Mouse (Mus musculus) kidney, embryonic 16.5 days (tissue): ENCODE data around the gene Kirrel3. TPM values are rescaled to one million over a fixed set of nuclear protein-coding genes. Genes with fewer than 3 reads are reported as not detected.

Experiments used
- ATAC-seq: fragments of 200-750 bp; cut with Nextera tagmentation; 2 replicates; pipeline ENCODE4 v1.8.0; 2017; ENCODE audit warnings: moderate TSS enrichment; ENCODE audit not compliant: low FRiP score, low TSS enrichment
- H3K27ac ChIP-seq: fragments of 300-500 bp; sonication (generic); 2 replicates; pipeline ENCODE4 v1.5.1; 2014; ENCODE audit warnings: low read length
- H3K27me3 ChIP-seq: fragments of 300-500 bp; sonication (generic); 2 replicates; pipeline ENCODE4 v1.6.1; 2014; ENCODE audit warnings: low read length, control low read depth, mixed read lengths; ENCODE audit not compliant: insufficient read depth
- H3K36me3 ChIP-seq: fragments of 300-500 bp; sonication (generic); 2 replicates; pipeline ENCODE4 v1.6.1; 2014; ENCODE audit warnings: low read length, control low read depth, mixed read lengths; ENCODE audit not compliant: insufficient read depth
- H3K4me1 ChIP-seq: fragments of 300-500 bp; sonication (generic); 2 replicates; pipeline ENCODE4 v1.6.1; 2014; ENCODE audit warnings: low read length, control low read depth, mixed read lengths; ENCODE audit not compliant: insufficient read depth
- H3K4me2 ChIP-seq: fragments of 300-500 bp; sonication (generic); replicated peaks from 2 replicates; pipeline ENCODE4 v1.6.1; 2014; ENCODE audit warnings: low read depth, low read length
- H3K4me3 ChIP-seq: fragments of 300-500 bp; sonication (generic); 2 replicates; pipeline ENCODE4 v1.5.1; 2014; ENCODE audit warnings: mild to moderate bottlenecking, low read length
- H3K9ac ChIP-seq: fragments of 300-500 bp; sonication (generic); replicated peaks from 2 replicates; pipeline ENCODE4 v1.6.1; 2014; ENCODE audit warnings: low read length
- H3K9me3 ChIP-seq: fragments of 300-500 bp; sonication (generic); 2 replicates; pipeline ENCODE4 v1.6.1; 2016; ENCODE audit warnings: low read length, control low read depth
- WGBS: fragments of 180-500 bp; shearing (Covaris S2); extraction: QIAGEN DNeasy Blood & Tissue Kit; methylation state at CpG from one replicate; pipeline ENCODE4 v1.1.7; 2014; 5-methylcytosine and 5-hydroxymethylcytosine counted together
- polyA plus RNA-seq: library from polyadenylated mRNA; unstranded; fragments of >200 nt; fragmentation: Nextera tagmentation; extraction: Ambion mirVana; gene quantifications from 2 replicates; pipeline ENCODE4 v1.2.1, GENCODE M21; 2015

Gene Kirrel3
- polyA plus RNA-seq, 1 experiment from 2014 or later = 2.6 TPM

- H3K9me3 ChIP-seq = no peaks in the 10 kb centered on the region
- no peaks in the 10 kb centered on the region for H3K36me3 ChIP-seq
- no peaks in the 10 kb centered on the region for H3K27me3 ChIP-seq
- no peak overlapping the region for H3K9ac ChIP-seq
- 74% methylated on average over 11 of the region's 11 CpGs for WGBS
- H3K4me1 ChIP-seq = no peaks in the 10 kb centered on the region
- no peak overlapping the region for H3K4me2 ChIP-seq
- H3K4me3 ChIP-seq = no peak overlapping the region
- no peak for ATAC-seq
- H3K27ac ChIP-seq = no peak overlapping the region
Observed at GRCm38 (mm10) chr9:34953420-34953819, 467.7 kb downstream of the Kirrel3 start.

- WGBS = 64% methylated on average over 5 of the region's 5 CpGs
- no peaks in the 10 kb centered on the region for H3K27me3 ChIP-seq
- H3K9ac ChIP-seq = no peak overlapping the region
- no peak overlapping the region for H3K4me3 ChIP-seq
- no peaks in the 10 kb centered on the region for H3K36me3 ChIP-seq
- no peak for ATAC-seq
- no peak overlapping the region for H3K4me2 ChIP-seq
- no peak overlapping the region for H3K27ac ChIP-seq
- H3K4me1 ChIP-seq = no peaks in the 10 kb centered on the region
- H3K9me3 ChIP-seq = no peaks in the 10 kb centered on the region
Observed at GRCm38 (mm10) chr9:34954212-34954611, 468.5 kb downstream of the Kirrel3 start.

- Histone ChIP-seq H3K36me3 (no peaks in the 10 kb centered on the region), H3K4me3 (no peak overlapping the region), H3K9me3 (no peaks in the 10 kb centered on the region), H3K27ac (no peak overlapping the region), H3K27me3 (no peaks in the 10 kb centered on the region), H3K4me1 (no peaks in the 10 kb centered on the region), H3K9ac (no peak overlapping the region), H3K4me2 (no peak overlapping the region)
- no peak for ATAC-seq
- WGBS = 43% methylated on average over 3 of the region's 3 CpGs
Observed at GRCm38 (mm10) chr9:34956512-34956911, 470.8 kb downstream of the Kirrel3 start.

GRCm38 (mm10) chr9:34957691-34958090 is 472.0 kb downstream of the Kirrel3 start:
- Histone ChIP-seq H3K27me3 (no peaks in the 10 kb centered on the region), H3K9me3 (no peaks in the 10 kb centered on the region), H3K4me3 (no peak overlapping the region), H3K4me2 (no peak overlapping the region), H3K27ac (no peak overlapping the region), H3K36me3 (no peaks in the 10 kb centered on the region), H3K4me1 (no peaks in the 10 kb centered on the region), H3K9ac (no peak overlapping the region)
- WGBS = 81% methylated on average over 6 of the region's 6 CpGs
- no peak for ATAC-seq

- Histone ChIP-seq H3K9me3 (no peaks in the 10 kb centered on the region), H3K4me3 (no peak overlapping the region), H3K9ac (no peak overlapping the region), H3K4me2 (no peak overlapping the region), H3K27ac (no peak overlapping the region), H3K36me3 (no peaks in the 10 kb centered on the region), H3K4me1 (no peaks in the 10 kb centered on the region), H3K27me3 (no peaks in the 10 kb centered on the region)
- ATAC-seq = no peak
- WGBS = 83% methylated on average over 5 of the region's 5 CpGs
Observed at GRCm38 (mm10) chr9:34958183-34958830, 472.6 kb downstream of the Kirrel3 start.

- 35% methylated on average over 12 of the region's 12 CpGs for WGBS
- H3K4me1 ChIP-seq = no peaks in the 10 kb centered on the region
- no peak overlapping the region for H3K4me2 ChIP-seq
- no peak overlapping the region for H3K4me3 ChIP-seq
- H3K27ac ChIP-seq = no peak overlapping the region
- no peaks in the 10 kb centered on the region for H3K36me3 ChIP-seq
- no peaks in the 10 kb centered on the region for H3K27me3 ChIP-seq
- no peaks in the 10 kb centered on the region for H3K9me3 ChIP-seq
- H3K9ac ChIP-seq = no peak overlapping the region
- no peak for ATAC-seq
Observed at GRCm38 (mm10) chr9:34960736-34961135, 475.0 kb downstream of the Kirrel3 start.

GRCm38 (mm10) chr9:34961171-34961570 is 475.5 kb downstream of the Kirrel3 start:
- Histone ChIP-seq H3K27ac (no peak overlapping the region), H3K36me3 (no peaks in the 10 kb centered on the region), H3K4me2 (no peak overlapping the region), H3K4me3 (no peak overlapping the region), H3K4me1 (no peaks in the 10 kb centered on the region), H3K9me3 (no peaks in the 10 kb centered on the region), H3K27me3 (no peaks in the 10 kb centered on the region), H3K9ac (no peak overlapping the region)
- 54% methylated on average over 14 of the region's 14 CpGs for WGBS
- ATAC-seq = no peak

GRCm38 (mm10) chr9:34962251-34962650 is 476.6 kb downstream of the Kirrel3 start:
- H3K4me2 ChIP-seq = no peak overlapping the region
- H3K9ac ChIP-seq = no peak overlapping the region
- no peaks in the 10 kb centered on the region for H3K36me3 ChIP-seq
- no peak for ATAC-seq
- H3K27me3 ChIP-seq = no peaks in the 10 kb centered on the region
- no peak overlapping the region for H3K27ac ChIP-seq
- WGBS = 94% methylated on average over 4 of the region's 4 CpGs
- no peaks in the 10 kb centered on the region for H3K4me1 ChIP-seq
- no peaks in the 10 kb centered on the region for H3K9me3 ChIP-seq
- no peak overlapping the region for H3K4me3 ChIP-seq

GRCm38 (mm10) chr9:34963593-34963992 is 477.9 kb downstream of the Kirrel3 start:
- no peak for ATAC-seq
- Histone ChIP-seq H3K9ac (no peak overlapping the region), H3K4me1 (no peaks in the 10 kb centered on the region), H3K9me3 (no peaks in the 10 kb centered on the region), H3K27me3 (no peaks in the 10 kb centered on the region), H3K4me3 (no peak overlapping the region), H3K4me2 (no peak overlapping the region), H3K27ac (no peak overlapping the region), H3K36me3 (no peaks in the 10 kb centered on the region)
- 73% methylated on average over 3 of the region's 3 CpGs for WGBS

- H3K9me3 ChIP-seq = no peaks in the 10 kb centered on the region
- H3K9ac ChIP-seq = no peak overlapping the region
- 86% methylated on average over 14 of the region's 14 CpGs for WGBS
- no peak overlapping the region for H3K4me2 ChIP-seq
- ATAC-seq = no peak
- H3K36me3 ChIP-seq = no peaks in the 10 kb centered on the region
- H3K4me1 ChIP-seq = no peaks in the 10 kb centered on the region
- H3K27me3 ChIP-seq = no peaks in the 10 kb centered on the region
- H3K27ac ChIP-seq = no peak overlapping the region
- H3K4me3 ChIP-seq = no peak overlapping the region
Observed at GRCm38 (mm10) chr9:34964172-34965040, 478.7 kb downstream of the Kirrel3 start.
